Mouse (Mus musculus): Measurements from ENCODE around the gene Sco1. TPM values are rescaled to one million over a fixed set of nuclear protein-coding genes. Genes with fewer than 3 reads are reported as not detected.

Sco1 gene
- total and polyA plus RNA-seq, 3 experiments, result 14.1 to 32.9 TPM; not detected in 1

- no peak for TF ChIP-seq EP300 (IDR thresholded peaks at IDR 0.05; ENCODE audit: low read depth in 1 of 2, low read length in 2 of 2)
- TF ChIP-seq ZNF384 (IDR thresholded peaks at IDR 0.05; ENCODE audit: low read depth, low read length), result no peak
- TF ChIP-seq ZMIZ1 (IDR thresholded peaks at IDR 0.05; ENCODE audit: low read depth, low read length), result no peak; the same call in 1 of the 2 replicates
- TF ChIP-seq TBP (IDR thresholded peaks at IDR 0.05; ENCODE audit: low read depth, low read length), result peak; percentile 90
- no peak for TF ChIP-seq TCF12 (IDR thresholded peaks at IDR 0.05; ENCODE audit: low read depth, low read length)
- TF ChIP-seq E2F4 (IDR thresholded peaks at IDR 0.05; ENCODE audit: borderline replicate concordance, low read depth, low read length), result 0 out of 2 replicates have a peak, but pooled peaks have one; percentile 5
- TF ChIP-seq SMC3 (IDR thresholded peaks at IDR 0.05; ENCODE audit: low read depth, low read length), result peak; percentile 78
- TF ChIP-seq MAX (IDR thresholded peaks at IDR 0.05; ENCODE audit: low read length), result peak; percentile 79
- no peak for TF ChIP-seq TAL1 (IDR thresholded peaks at IDR 0.05; ENCODE audit: low read length)
- TF ChIP-seq ZC3H11A (IDR thresholded peaks at IDR 0.05; ENCODE audit: low read depth, low read length), result peak; percentile 68
- TF ChIP-seq NELFE (IDR thresholded peaks at IDR 0.05; ENCODE audit: low read depth, low read length), result peak; percentile 76
- peak; percentile 76 to 87 for TF ChIP-seq POLR2A (IDR thresholded peaks at IDR 0.05; ENCODE audit: control insufficient read depth in 1 of 2, insufficient read depth in 1 of 2, low read depth in 1 of 2, low read length in 2 of 2, poor library complexity in 1 of 2)
- TF ChIP-seq GABPA (IDR thresholded peaks at IDR 0.05; ENCODE audit: low read depth, low read length), result no peak
- TF ChIP-seq CHD1 (IDR thresholded peaks at IDR 0.05; ENCODE audit: low read depth, low read length), result no peak
- TF ChIP-seq GATA1 (IDR thresholded peaks at IDR 0.05; ENCODE audit: low read depth, low read length), result no peak
- peak; percentile 95 for TF ChIP-seq MXI1 (IDR thresholded peaks at IDR 0.05; ENCODE audit: low read depth, low read length)
These were observed 27.5 kb upstream of the Sco1 start, which contains the start of gene Tmem220 (continued) for GRCm38 (mm10) chr11:67024867-67025477.

GRCm38 (mm10) chr11:67030904-67031602, 21.4 kb upstream of the Sco1 start:
- Histone ChIP-seq H3K9ac (ENCODE audit: control insufficient read depth, low read depth, low read length, poor library complexity, severe bottlenecking) (no peak overlapping the region), H3K4me3 (ENCODE audit: control insufficient read depth in 1 of 2, insufficient read depth in 1 of 2, low read depth in 2 of 2, low read length in 2 of 2) (no peak overlapping the region), H3K79me2 (ENCODE audit: control insufficient read depth, insufficient read depth, low read length, poor library complexity) (no peaks in the 10 kb centered on the region), H3K36me3 (ENCODE audit: control insufficient read depth in 1 of 2, insufficient read depth in 2 of 2, low read length in 2 of 2) (no peaks in the 10 kb centered on the region), H3K27me3 (ENCODE audit: control insufficient read depth in 1 of 2, insufficient read depth in 2 of 2, low read length in 2 of 2) (no peaks in the 10 kb centered on the region), H3K9me3 (replicated peaks; ENCODE audit: insufficient read depth, low read length) (no peaks in the 10 kb centered on the region), H3K27ac (ENCODE audit: control insufficient read depth, low read depth, low read length) (no peak overlapping the region), H3K4me1 (ENCODE audit: control insufficient read depth in 1 of 2, insufficient read depth in 2 of 2, low read length in 2 of 2) (no peaks in the 10 kb centered on the region)
- DNase-seq (ENCODE audit: low read depth, low spot score), result peak; percentile 39
- TF ChIP-seq SMC3 (IDR thresholded peaks at IDR 0.05; ENCODE audit: low read depth, low read length) (0 out of 2 replicates have a peak, but pooled peaks have one; percentile 9), USF1 (IDR thresholded peaks at IDR 0.05; ENCODE audit: low read depth, low read length) (no peak), MYC (IDR thresholded peaks at IDR 0.05; ENCODE audit: low read depth, low read length) (no peak), CTCF (IDR thresholded peaks at IDR 0.05 in 2 of 3, conservative IDR thresholded peaks at IDR 0.05 in 1 of 3; ENCODE audit: control insufficient read depth in 1 of 3, insufficient read depth in 1 of 3, low read depth in 2 of 3, low read length in 3 of 3, poor library complexity in 1 of 3, severe bottlenecking in 1 of 3) (peak in 2 of 3 experiments; percentile 37 to 49; a peak in 5 of 6 replicates), ZNF384 (IDR thresholded peaks at IDR 0.05; ENCODE audit: low read depth, low read length) (no peak)

Data from MEL (cell line).